Mouse (Mus musculus): ENCODE data around the gene Gpatch3.

GRCm38 (mm10) chr4:133631769-133632411 lies 57.3 kb downstream of the Gpatch3 start:
- no peak for TF ChIP-seq EP300 (optimal IDR thresholded peaks at IDR 0.05)
- no peak for TF ChIP-seq CTCF (IDR thresholded peaks at IDR 0.05; ENCODE audit: low read depth)

Measured in stomach, postnatal 0 days (tissue).